Mouse (Mus musculus): ENCODE data around the gene Cmas.

Gene Cmas

GRCm38 (mm10) chr6:142793468-142793867 lies 37.0 kb downstream of the Cmas start:
- no peak for DNase-seq (ENCODE audit: low spot score in 2 of 2)

- DNase-seq (ENCODE audit: low spot score in 2 of 2), result no peak
These were observed 38.6 kb downstream of the Cmas start for GRCm38 (mm10) chr6:142795087-142795486.

DNA sequence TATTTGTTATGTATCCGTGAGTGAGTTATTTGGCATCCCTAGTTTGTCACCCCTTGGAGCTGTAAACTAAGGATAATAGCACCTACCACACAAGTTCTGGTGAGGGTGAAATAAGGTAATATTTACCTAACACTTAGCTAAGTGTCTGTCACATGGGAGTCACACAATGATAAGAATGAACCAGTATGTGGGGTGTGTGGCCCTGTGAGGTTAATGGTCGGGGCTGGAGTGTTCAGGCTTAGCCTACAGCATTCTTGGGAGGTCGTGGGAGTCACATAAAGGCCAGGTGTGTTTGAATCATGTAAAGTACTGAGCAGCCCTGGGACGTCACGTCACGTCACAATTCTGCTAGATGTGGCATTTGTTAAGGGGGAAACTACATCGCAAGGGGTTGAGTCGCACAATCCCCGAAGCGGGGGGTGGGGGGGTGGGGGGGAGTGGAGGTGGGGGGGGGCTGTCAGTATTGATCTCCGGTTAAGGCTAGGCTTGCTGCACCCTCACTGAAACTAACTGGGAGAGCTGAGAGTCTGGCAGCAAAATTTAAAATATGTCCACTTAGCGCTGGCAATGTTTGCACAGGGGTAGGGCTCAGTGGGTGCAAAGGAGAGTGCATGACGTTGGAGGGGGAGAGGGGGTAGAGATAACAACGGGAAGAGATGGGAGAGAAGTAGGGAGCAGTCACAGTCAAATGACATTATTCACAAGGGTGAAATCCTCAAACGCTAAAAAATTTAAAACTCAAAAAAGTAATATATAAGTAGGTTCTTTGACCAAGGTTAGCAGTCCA lies 39.4 kb downstream of the Cmas start:
- no peak for DNase-seq (ENCODE audit: low spot score in 2 of 2)

- no peak for DNase-seq (ENCODE audit: low spot score in 2 of 2)
These were observed 41.5 kb downstream of the Cmas start for GRCm38 (mm10) chr6:142797996-142798395.

DNA sequence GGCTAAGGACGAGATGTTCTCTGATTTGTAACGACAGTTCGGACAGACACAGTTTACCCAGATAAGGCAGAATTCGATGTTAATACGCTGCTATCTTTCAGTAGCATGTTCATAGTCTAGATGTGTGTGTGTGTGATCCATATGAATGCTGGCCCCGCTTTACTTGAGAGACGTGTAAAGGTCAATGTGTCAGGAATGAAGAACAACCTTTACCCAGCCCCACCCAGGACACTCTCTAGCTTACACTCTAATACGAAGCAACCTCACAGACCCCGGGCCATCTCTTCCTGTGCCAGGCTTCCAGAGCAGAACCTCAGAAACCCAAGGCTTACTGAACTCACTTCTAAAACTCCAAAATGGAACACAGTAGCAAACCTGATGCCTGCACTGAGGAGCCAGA lies 42.4 kb downstream of the Cmas start:
- DNase-seq (ENCODE audit: low spot score in 2 of 2), result no peak

DNA sequence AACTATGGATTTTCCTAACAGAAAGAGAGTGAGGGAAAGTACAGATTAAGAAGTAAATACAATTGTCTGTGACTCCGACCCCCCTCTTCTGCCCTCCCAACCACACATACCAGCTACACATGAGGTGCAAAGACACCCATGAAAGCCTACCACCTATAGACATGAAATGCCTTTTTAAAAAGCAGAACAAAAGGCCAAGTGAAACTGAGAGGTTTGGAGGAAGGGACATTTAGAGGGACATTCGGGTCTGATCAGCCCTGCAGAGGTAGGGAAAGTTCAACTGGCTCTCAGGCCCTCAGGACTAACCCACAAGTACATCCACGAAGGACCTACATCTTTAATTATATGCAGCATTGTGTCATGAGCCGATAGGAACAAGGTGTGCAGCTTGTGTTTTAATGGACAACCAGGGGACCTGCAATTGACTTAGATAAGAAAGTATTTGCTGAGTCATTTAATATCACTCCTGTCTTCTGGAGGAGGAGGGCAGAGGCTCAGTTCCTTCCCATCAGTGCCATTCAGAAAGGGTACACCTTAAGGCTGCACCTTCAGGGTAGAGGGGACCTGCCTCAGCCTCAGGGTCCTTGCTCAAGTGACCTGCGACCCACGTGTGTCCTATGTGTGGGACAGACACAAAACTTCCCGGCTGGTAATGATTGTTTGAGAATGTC lies 43.4 kb downstream of the Cmas start:
- DNase-seq (ENCODE audit: low spot score in 2 of 2), result no peak

- no peak for DNase-seq (ENCODE audit: low spot score in 2 of 2)
These were observed 45.2 kb downstream of the Cmas start for GRCm38 (mm10) chr6:142801687-142802086.

DNA sequence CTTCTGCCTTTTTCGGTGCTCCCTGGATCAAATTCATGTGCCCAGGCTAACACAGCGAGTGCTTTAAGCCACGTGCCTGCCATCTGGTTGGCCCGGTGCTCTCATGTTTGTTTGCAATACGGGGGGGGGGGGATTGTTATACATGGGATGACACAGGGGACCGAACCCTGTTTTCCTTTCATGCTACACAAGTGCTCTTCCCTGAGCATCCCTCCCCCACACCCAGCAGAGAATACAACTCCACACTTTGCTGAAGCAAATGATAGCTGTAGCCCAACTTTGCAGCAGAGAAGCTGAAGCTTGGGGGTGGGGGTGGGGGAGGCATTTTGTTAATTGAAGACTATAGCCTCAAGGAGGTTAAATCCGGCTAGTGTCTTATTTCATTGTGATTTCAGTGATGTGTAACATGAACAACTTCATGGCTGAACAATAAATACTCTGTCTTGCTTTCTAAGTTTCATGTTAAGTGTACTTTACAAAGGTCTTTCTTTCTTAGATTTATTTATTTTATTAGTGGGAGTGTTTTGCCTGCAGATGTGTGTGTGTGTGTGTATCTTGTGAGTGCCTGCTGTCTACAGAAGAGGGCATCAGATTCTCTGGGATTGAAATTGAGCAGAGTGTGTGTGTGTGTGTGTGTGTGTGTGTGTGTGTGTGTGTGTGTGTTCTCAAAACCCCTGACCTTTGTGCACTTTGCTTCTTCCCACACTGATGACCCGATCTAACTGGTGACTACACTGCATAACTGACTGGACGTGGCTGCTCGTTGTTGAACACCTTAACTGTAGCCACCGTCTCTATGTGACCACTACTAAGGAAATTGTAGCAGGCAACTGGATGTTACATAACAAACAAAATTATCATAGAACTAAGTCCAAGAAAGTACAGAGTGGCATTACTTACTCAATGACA lies 46.4 kb downstream of the Cmas start:
- DNase-seq (ENCODE audit: low spot score in 2 of 2), result no peak

- no peak for DNase-seq (ENCODE audit: low spot score in 2 of 2)
These were observed 47.9 kb downstream of the Cmas start, which contains the start of gene Sult6b2 for GRCm38 (mm10) chr6:142804402-142804801. Gene Sult6b2, minus strand, starts transcription at chr6:142804502.

- no peak for DNase-seq (ENCODE audit: low spot score in 2 of 2)
These were observed 49.8 kb downstream of the Cmas start for GRCm38 (mm10) chr6:142806326-142806725.

- no peak for DNase-seq (ENCODE audit: low spot score in 2 of 2)
These were observed 53.0 kb downstream of the Cmas start for GRCm38 (mm10) chr6:142809373-142810098.

DNA sequence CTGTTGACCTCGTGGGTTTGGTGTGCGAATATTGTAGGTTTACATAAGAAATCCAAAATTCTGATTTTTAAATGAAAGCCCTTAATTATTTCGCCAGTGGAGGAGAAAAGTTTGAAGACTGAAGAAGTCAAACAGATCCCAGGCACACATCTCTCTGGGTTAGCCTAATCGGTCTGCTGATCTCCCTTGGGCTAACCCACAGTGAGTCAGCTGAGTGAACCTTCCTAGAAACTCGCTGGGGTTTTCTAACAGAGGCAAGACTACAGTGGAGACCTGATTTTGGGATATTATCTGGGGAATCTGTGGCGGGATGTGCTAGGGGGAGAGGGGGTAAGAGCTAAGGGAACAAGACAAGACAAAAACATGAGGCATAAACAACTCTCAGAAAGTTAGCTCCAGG lies 53.8 kb downstream of the Cmas start:
- DNase-seq (ENCODE audit: low spot score in 2 of 2), result no peak

DNA sequence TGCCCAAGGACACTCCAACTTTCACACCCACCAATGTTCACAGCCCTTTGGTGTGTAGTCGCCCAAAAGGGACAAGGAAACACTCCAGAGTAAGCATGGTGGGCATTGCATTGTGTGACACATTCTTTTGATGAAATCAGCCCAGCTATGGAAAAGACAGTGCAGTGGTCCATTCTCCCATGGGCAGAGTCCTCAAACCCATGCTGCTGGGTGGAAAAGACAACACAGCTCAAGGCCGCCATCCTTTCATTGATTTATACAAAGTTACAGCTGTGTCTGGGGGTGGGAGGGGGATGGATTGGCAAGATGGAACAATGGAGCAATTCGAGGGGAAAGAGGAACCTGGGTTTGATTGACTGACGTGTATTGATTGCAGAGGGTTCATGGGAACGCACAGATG lies 56.5 kb downstream of the Cmas start:
- DNase-seq (ENCODE audit: low spot score in 2 of 2), result no peak

DNA sequence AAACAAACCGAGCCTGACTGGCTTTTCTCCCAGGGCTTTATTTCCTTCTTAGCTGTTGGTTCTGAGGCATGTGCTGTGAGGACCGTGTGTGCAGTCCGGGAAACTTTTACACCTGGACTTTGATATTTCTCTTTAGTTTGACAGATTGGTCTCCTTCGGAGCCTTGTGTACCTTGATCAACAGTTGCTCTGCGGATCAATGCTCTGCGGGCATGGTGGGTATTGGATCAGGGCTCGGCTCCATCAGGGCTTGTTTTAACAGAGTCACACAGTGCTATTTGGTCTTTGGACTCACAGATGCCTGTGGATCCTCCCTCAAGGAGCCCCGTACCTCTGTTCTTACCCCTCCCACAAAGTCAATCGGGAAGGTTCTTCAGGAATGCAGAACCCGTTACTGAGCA lies 57.5 kb downstream of the Cmas start:
- no peak for DNase-seq (ENCODE audit: low spot score in 2 of 2)

DNA sequence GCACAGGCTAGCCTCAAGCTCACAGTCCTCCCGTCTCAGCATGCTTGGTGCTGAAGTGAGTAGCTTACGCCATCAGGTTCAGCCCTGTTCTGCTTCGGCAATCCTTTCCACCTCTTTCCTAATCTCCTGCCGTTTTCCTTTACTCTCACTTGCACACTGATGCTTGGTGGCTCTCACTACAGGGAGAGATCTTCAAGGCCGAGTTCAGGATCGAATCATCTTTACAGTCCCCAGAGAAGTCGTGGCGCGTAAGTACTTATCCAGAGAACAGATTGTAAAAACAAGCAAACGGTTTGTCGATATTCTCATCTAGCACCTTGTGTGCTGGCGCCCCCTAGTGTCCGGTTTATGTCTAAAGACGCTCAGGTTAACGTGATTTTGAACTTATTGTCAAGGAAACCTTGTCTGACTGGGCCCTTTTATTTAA lies 58.0 kb downstream of the Cmas start:
- DNase-seq (ENCODE audit: low spot score in 2 of 2), result peak; percentile 64 to 88

DNA sequence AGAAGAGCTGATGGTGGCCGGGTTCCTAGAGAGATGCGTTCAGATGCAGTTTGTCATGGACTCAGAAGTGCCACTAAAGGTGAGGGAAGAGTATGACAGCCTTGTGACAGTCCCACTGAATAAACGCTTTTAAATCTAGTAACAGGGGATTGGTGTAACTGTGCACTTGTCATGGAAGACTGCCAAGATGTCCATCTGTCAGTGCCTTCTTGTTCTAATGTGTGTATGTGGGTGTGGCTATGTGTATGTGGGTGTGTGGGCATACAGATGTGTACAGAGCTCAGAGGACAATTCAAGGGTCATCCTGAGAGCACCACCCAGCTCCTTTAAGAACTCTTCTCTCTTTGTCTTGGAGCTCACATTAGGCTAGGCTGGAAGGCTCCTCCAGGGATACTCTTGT lies 59.0 kb downstream of the Cmas start:
- DNase-seq (ENCODE audit: low spot score in 2 of 2), result no peak

GRCm38 (mm10) chr6:142818306-142818705 lies 61.8 kb downstream of the Cmas start:
- no peak for DNase-seq (ENCODE audit: low spot score in 2 of 2)

GRCm38 (mm10) chr6:142823008-142823787 lies 66.7 kb downstream of the Cmas start:
- no peak for DNase-seq (ENCODE audit: low spot score in 2 of 2)
